Mouse (Mus musculus): ENCODE data around the gene Slc3a1.
A peak's percentile ranks its signal among the peaks of the same experiment; 100 is the strongest.

Gene Slc3a1

GRCm38 (mm10) chr17:85028093-85028739 is at the start of gene Slc3a1:
Gene Slc3a1, plus strand, starts transcription at chr17:85028376.
- no peak for DNase-seq (ENCODE audit: low read depth)

- DNase-seq (ENCODE audit: low read depth) = no peak
Measured at GRCm38 (mm10) chr17:84981721-84982120, 46.5 kb upstream of the Slc3a1 start.

- DNase-seq (ENCODE audit: low read depth) = no peak
Measured at GRCm38 (mm10) chr17:84982735-84983134, 45.4 kb upstream of the Slc3a1 start.

- no peak for DNase-seq (ENCODE audit: low read depth)
Measured at GRCm38 (mm10) chr17:84986368-84986767, 41.8 kb upstream of the Slc3a1 start.

- DNase-seq (ENCODE audit: low read depth) = no peak
Measured at GRCm38 (mm10) chr17:84987834-84988410, 40.3 kb upstream of the Slc3a1 start.

GRCm38 (mm10) chr17:84988514-84988913 is 39.7 kb upstream of the Slc3a1 start:
- no peak for DNase-seq (ENCODE audit: low read depth)

- no peak for DNase-seq (ENCODE audit: low read depth)
Measured at GRCm38 (mm10) chr17:84995844-84996243, 32.3 kb upstream of the Slc3a1 start.

- DNase-seq (ENCODE audit: low read depth) = no peak
Measured at GRCm38 (mm10) chr17:84997639-84998038, 30.5 kb upstream of the Slc3a1 start.

GRCm38 (mm10) chr17:84999636-85000035 is 28.5 kb upstream of the Slc3a1 start:
- DNase-seq (ENCODE audit: low read depth) = no peak

GRCm38 (mm10) chr17:85013485-85013884 is 14.7 kb upstream of the Slc3a1 start:
- no peak for DNase-seq (ENCODE audit: low read depth)

GRCm38 (mm10) chr17:85014632-85015031 is 13.5 kb upstream of the Slc3a1 start:
- no peak for DNase-seq (ENCODE audit: low read depth)

GRCm38 (mm10) chr17:85018344-85018743 is 9.8 kb upstream of the Slc3a1 start:
- DNase-seq (ENCODE audit: low read depth) = no peak

GRCm38 (mm10) chr17:85018794-85019193 is 9.4 kb upstream of the Slc3a1 start:
- peak; percentile 38 for DNase-seq (ENCODE audit: low read depth)

- no peak for DNase-seq (ENCODE audit: low read depth)
Measured at GRCm38 (mm10) chr17:85020343-85020742, 7.8 kb upstream of the Slc3a1 start.

GRCm38 (mm10) chr17:85023247-85024167 is 4.7 kb upstream of the Slc3a1 start:
- DNase-seq (ENCODE audit: low read depth) = peak; percentile 75

GRCm38 (mm10) chr17:85024237-85024636 is 3.9 kb upstream of the Slc3a1 start:
- DNase-seq (ENCODE audit: low read depth) = no peak

- no peak for DNase-seq (ENCODE audit: low read depth)
Measured at GRCm38 (mm10) chr17:85025151-85025550, 3.0 kb upstream of the Slc3a1 start.

- DNase-seq (ENCODE audit: low read depth) = no peak
Measured at GRCm38 (mm10) chr17:85026436-85026835, 1.7 kb upstream of the Slc3a1 start.

GRCm38 (mm10) chr17:85027247-85027646 is 929 bp upstream of the Slc3a1 start:
- no peak for DNase-seq (ENCODE audit: low read depth)

GRCm38 (mm10) chr17:85028797-85029196 is 621 bp downstream of the Slc3a1 start:
- DNase-seq (ENCODE audit: low read depth) = no peak

- no peak for DNase-seq (ENCODE audit: low read depth)
Measured at GRCm38 (mm10) chr17:85030651-85031050, 2.5 kb downstream of the Slc3a1 start.

GRCm38 (mm10) chr17:85033087-85033486 is 4.9 kb downstream of the Slc3a1 start:
- no peak for DNase-seq (ENCODE audit: low read depth)

- no peak for DNase-seq (ENCODE audit: low read depth)
Measured at GRCm38 (mm10) chr17:85034068-85034467, 5.9 kb downstream of the Slc3a1 start.
